Mouse (Mus musculus) mature B cell (primary cell): Measurements from ENCODE around the gene Gadd45gip1.

Experiments
- in situ Hi-C: fragments of 300-500 bp; cut with MboI; formaldehyde crosslinking; loops from 2 replicates; pipeline ENCODE4 v1.14.3; 2019

Gene Gadd45gip1

DNA sequence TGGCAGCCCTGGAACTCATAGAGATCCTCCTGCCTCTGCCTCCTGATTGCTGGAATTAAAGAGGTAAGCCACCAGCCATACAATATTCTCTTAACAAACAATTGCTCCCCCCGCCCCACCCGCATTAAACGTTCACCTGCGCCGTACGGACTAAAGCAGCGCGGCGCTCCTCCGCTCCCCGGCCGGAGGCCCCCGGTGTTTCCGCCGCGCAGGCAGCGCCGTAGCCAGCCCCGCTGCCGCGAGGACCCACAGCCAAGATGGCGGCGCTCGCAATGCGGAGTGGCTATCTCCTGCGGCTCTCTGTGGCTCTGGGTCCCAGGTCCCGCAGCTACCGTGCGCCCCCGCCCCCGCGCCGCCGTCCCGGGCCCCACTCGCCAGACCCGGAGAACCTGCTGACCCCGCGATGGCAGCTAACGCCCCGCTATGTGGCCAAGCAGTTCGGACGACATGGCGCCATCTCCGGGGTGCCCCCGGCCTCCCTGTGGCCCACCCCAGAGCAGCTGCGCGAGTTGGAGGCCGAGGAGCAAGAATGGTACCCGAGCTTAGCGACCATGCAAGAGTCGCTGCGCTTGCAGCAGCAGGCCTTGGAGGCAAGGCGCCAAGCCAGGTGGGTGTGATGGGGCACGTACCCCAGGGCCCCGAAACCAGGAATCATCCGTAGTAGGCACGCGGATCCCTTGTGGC is 854 bp downstream of the Gadd45gip1 start:
- in situ Hi-C loops: no loop called here

DNA sequence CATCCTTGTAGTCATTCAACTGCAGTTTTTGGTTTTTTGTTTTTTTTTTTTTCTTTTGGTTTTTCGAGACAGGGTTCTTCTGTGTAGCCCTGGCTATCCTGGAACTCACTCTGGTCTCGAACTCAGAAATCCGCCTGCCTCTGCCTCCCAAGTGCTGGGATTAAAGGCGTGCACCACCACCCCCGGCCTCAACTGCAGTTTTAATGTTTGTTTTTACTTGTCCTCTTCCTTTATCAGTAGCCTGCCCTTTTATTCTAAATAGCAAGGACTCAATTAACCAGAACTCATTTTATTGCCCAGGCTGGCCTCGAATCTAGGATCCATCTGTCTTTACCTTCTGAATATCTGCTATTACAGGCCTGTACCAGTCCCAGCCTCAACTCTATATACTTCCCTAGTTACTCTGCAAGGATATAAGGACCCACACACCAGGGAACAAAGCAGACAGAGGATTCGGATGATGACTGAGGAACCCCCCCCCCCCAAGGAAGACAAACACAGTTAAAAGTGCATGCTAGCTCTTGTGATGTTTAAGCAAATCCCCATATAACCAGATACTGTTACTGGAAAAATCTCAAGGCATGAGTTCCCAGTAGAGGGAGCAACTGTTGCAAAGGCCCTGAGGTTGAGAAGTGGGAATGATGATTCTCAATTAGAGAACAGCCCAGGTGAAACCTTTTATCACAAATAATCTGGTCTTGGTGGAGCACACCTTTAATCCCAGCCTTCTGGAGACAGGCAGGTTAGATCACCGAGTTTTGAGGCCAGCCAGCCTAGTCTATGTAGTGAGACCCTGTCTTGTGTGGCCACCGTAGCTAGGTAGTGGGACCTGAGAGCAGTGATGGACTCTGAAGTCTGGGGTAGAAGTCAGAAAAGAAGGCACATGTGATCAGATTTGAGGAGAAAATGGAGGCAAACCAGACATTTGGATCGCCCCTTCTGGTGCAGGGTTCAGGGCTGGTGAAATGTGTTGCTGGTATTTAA is 1.7 kb downstream of the Gadd45gip1 start:
- in situ Hi-C loops: no loop called here

DNA sequence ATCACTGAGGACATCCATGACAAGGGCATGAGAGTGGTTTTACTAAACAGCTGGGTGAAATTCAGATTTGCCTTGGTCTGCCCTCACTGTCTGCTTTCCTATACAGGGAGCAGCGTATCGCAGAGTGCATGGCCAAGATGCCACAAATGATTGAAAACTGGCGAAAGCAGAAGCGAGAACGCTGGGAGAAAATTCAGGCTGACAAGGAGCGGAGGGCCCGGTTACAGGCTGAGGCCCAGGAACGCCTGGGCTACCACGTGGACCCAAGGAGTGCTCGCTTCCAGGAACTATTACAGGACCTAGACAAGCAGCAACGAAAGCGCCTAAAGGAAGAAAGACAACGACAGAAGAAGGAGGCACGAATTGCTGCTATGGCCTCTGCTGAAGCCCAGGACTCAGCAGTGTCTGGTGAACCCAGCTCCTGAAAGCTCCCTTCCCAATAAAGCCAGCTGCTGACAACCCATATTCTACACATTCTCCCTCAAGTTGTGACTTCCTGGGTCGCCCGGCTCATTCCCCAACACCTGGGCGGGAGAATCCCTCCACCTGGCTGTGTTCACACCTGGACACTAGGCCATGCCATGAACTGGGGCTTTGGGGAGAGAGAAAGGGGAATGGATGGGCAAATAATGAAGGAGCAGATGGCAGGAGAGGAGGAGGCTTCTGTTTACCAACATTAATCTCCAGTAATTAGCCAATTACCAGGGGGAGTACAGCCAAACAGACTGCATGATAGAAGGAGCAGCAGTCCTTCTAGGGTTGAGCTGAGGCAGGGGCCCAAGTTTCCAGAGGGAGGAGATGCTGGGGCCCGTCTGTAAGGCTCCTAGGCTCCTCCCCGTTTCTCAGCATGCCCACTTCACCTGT is 2.9 kb downstream of the Gadd45gip1 start:
- in situ Hi-C loops: no loop called here

DNA sequence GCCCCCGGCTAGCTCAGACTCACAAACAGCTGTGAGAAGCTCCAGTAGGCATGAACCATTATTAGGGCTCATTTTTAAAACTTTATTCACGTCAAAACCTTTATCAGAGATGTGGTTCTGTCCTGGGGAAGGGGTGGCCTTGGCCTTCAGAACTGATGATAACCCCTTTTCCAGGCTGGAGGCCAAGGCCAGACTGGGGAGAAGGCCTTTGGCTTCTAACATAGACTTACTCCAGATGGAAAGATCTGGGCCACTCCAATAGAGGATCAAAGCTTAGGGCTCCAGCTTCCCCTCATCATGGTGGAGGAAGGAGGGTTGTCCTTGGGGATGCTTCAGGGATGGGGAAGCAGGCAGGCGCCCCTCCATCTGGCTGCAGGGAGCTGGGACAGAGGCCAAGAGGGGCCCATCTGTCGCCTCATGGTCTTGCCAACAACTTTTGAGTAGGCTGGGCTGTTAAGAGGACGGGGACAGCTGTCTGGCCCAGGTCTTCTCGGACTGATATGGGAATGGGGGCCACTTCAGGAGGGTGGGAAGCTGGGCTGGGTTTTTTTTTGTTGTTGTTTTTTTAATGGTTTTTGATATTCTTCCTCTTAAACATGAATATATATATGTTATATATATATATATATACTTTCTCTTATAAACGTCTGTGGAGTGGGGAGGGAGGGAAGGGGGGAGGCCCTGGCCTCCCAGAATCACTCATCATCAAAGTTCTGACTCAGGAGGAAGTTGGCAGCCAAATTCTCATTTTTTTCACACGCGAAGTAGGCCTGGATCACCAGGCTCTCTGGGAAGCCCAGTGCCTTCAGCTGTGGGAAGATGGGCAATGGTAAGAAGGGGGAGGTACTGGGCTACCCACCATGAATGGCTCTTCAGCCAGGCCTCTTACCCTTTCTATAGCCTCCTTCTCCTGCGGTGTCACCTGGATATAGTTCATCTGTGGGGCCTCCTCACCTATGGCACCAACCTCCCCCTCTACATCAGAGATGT is 3.8 kb downstream of the Gadd45gip1 start:
- in situ Hi-C loops: no loop called here

DNA sequence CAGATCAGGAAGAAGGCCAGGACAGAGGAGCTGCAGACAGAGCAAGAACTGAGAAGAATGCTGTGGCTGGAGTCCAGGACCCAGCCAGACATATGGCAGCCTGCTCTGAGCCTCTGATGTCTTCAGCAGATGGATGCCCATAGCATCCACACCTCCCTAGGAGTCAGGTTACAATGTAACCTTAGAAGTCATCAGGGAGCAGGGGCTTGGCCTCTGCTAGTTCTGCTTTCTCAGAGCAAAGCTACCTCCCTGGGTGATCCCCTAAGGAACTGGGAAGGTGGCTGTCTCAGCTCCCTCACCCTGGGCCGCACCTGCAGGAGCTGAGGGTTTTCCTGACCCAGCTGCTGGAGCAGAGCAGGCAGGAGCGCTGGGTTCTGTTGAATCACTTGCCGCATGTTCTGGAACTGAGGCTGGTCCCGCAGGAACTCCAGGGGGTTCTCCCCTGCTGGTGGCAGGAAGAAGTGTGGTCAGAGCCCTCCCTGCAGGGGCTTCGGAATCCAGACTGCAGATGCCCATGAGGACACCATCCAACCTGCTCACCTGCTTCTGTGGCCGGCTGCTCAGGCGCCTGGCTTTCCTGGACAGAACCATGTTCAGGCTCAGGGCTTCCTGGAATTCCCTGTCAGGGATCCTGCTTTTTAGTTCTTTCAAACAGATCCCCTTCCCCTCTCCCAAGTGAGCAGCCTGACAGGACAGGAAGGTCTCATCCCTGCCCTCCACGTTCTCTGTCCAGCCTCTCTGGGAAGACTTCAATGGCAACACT is 6.0 kb downstream of the Gadd45gip1 start:
- in situ Hi-C loops: no loop called here

DNA sequence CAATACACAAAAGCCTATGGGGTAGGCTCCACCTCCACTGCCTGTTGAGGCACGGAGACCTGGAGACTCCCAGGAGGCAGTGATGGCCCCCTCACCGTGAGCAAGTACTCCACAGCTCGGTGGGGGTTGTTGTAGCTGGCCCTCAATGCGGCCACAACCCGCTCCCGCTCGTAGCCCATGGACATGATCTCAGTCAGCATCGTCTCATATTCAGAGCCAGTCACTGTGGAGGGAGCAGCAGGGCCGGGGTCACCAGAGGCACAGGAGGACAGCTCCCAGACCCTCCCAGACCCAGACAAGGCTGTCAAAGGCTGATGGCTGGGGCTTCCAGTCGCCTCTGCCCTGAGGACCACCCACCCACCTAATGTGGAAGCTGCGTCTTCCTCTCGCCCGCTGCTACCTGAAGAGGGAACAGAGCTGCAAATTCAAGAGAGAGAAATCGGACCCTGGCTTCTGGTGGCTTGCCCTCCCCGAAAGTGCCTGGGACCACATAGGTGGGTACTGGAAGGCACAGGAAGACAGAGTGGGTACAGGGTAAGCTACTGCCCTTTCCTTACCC is 6.7 kb downstream of the Gadd45gip1 start:
- in situ Hi-C loops: no loop called here

DNA sequence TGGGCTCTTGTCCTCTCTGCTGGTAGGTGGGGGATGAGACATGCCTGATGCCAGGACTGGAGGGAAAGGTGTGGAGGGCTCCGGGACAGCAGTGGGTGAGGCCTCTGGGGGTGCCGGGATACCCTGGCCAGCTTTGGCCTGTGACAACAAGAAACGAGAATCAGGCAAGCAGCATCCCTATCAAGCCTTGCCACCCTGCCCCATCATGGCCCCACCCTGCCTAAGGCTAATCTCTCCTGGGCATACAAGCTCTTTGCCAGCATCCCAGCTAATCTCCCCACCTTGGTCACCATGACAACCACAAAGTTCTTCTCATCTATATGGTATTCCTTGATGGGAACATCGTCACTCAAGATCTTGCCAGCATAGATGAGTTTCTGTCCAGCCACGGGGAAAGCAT is 7.2 kb downstream of the Gadd45gip1 start:
- in situ Hi-C loops: no loop called here

DNA sequence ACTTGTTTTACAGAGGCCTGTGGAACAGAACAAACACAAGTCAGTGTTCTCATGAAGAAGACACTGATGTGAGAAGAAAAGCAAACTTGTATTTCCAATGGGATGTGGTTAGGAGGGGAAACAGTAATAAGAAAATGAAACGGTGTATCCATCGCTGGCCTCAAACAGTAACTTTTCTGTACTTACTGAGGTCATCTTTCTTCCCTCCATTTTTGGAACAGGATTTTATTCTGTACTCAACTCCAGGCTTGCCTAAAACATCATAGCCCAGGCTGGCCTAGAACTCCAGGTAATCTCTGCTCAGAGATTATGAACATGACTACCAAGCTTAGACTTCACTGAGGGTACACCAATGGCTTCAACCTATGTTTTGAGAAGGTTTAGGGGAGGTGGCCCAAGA is 8.1 kb downstream of the Gadd45gip1 start:
- in situ Hi-C loops: no loop called here

DNA sequence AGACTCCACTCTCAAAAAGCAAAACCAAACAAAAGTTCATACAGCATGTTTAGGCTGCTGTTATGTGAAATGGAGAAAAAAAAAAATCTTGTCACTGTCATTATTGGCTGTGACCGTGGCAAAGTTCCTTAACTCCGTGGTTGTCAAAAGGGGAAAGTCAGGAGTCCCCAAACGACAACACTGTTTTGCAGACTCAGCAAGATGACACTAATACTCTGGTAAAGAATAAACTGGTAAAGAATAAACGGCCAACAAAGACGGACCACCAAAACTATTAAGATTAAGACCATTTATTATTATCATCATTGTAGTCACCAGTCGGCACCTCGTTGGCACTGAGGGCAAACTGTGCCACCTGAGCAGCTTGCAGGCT is 8.5 kb downstream of the Gadd45gip1 start:
- in situ Hi-C loops: no loop called here

DNA sequence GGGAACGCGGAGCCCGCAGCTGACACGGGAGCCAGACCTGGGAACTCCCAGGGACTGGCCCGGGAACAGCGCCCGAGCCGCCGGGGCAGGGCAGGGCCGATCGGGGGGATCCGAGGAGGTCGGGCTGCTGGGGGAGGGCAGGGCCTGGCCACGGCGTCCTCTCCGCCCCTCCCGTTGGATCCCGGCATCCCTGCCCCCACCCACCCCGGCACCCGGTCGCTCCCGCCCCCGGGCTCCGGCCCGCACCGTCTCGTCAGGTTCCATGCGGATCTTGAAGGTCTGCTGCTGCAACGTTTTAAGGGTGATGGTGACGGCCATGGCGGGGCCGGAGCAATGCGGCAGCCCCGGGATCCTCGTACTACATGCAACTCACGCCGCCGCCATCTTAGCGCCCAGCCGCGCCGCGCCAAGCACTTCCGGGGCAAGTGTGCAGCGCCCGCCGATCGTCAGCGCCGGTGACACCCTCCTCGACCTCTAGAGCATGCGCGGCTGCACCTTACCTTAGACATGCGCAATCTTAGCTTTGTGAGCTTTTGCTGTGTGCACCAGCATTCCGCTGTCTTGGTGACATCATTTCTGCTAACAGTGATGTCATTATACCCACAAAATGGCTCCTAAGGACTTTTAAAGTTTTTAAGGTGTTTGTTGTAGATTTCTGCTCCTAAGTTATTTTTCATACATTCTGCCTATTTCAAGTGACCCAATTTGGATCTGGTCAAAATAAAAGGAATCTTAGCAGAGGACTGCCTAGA is 9.1 kb downstream of the Gadd45gip1 start, which contains the start of gene Rad23a:
TSS of gene Rad23a (minus strand) at position 418 of the 752 bp plus-strand sequence.
- in situ Hi-C loops: no loop called here

DNA sequence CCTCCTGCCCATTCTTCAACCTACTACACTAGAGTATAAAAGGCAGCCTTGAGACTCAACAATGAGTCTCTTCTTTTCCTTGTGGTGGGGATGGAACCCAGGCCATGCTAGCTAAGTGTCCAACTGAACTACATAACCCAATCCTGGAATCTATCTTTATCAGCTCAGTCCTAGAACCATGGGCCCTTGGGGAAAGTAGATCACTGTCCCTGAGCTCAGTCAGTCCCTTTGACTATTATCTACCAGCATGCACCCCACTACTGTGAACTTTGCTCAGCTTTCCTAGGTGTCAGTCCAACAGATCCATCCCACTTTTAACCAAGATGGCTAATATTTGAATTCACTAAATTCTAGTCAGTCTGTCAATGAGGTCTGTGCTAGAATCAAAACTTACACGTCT is 10.2 kb downstream of the Gadd45gip1 start:
- in situ Hi-C loops: no loop called here

DNA sequence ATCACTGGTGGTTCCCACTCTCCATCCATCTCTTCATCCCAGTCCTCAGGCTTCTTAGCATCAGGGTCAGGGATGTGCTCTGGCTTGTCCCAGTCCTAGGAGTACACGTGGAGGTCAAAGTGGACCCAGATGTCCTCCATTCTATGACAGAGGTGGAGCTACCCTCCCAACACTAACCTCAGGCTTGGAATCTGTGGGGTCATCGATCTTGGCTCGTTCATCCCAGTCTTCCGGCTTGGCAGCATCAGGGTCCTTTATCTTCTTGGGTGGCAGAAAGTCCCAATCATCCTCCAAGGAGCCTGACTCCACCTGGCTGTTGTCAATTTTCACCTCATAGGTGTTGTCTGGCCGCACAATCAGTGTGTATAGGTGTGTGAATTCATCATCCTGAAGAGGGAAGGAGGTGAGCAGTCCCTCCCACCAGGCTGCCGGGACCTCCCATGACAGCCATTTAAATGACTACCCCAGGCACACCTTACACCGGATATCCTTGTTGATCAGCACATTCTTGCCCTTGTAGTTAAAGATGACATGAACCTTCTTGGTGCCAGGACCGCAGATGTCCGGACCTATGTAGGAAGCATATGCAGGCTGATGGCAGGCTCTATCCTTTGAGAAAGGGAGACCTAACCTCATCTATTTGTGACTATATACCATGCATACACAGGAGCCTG is 13.2 kb downstream of the Gadd45gip1 start:
- in situ Hi-C loops: no loop called here

DNA sequence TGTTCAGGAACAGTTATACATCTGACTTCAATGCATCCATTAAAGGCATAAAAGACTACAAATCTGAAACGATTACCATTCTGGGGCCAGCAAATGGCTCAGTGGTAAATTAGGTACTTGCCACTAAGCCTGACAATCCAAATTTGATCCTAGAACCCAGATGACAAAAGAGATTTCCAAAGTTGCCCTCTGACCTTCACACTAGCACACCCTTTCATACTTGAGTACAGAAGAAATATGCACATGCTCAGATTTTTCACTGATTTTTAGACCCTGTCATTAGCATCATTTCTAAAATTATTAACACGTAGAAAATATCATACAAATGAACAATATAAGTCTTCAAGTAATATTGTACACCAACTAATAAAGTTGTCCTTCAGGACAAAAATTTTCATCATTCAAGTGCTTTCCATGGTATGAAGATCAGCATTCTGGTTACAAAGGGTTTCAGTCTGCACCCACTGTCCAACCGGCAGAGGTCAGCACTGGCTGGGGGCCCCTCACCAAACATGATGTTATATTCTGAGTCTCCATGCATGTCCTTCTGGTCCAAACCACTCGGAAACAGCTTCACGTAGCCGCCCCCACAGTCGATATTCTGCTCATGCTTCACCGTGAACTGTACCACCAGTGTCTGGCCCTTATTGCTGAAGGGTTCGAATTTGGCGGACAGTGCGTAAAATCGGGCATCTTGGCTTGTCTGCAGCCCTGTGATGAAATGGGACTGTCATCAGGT is 14.2 kb downstream of the Gadd45gip1 start:
- in situ Hi-C loops: no loop called here

DNA sequence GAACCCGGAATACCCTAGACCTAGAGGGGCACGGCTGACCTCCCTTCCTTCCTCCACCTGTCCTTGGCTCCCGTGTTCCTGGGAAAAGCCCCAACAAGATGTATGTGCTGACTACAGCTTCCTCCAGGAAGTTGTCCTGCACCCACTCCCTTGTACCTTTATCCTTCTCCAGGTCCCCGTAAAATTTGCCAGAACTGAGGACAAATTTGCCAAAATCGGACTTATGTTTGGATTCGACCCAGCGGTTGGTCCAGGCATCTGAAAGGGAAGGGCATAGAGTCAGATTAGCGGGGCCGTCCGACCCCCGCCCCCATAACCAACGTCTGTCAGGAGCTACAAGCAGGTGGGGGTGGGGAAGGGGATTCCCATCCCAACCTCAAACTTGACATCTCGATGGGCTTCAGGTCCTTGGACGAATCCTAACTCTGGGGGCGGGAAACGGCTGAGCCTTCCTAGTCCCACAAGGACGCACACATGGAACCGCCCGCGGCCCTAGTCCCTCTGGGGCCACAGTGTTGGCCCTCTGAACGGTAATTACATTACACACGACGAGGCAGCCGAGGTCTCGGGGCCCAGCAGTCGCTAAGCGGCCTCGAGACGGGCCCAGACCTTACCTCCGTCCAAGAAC is 14.9 kb downstream of the Gadd45gip1 start:
- in situ Hi-C loops: no loop called here

DNA sequence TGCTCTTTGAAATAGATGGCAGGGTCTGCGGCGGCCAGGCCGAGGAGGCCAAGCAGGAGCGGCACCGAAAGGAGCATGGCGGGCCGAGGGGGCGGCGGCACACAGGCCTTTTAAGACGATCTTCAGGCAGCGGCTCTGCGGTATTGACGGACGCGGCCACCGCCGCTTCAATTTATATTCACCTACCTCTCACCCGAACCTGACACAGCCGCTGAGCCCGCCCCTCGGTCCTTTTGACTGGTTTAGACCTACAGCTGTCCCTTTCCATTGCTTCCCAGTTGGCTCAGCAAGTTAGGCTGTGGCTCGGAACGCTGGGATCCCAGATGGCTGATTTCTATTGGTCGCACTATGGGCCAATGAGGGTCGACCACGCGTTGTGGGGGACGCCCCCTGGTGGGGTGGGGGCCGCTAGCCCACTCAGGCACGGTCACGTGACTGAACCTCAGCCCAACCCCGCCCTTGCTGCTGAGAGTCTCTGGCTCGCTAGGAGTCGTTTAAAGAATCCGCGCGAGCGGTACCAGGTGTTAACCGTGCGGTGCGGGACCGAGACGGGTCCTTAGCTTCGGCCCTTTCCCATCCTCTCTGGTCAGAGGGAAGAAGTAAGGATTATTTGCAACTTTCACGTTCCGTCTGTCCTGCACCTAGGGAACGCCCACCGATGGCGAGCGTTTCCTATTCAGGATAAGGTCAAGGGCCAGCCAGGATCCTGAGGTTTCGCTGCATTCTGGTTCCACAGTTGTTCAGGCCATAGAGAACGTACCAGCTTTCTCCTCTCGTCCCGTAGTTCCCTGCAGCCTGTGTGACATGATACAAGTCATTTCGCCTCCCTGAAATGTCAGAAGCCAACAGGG is 15.6 kb downstream of the Gadd45gip1 start, which contains the start of gene Calr:
TSS of gene Calr (minus strand) at position 213 of the 851 bp plus-strand sequence.
- in situ Hi-C loops: no loop called here
